Mouse (Mus musculus) embryonic facial prominence, embryonic 12.5 days (tissue): ENCODE measurements around the gene Serinc3. TPM values are rescaled to one million over a fixed set of nuclear protein-coding genes. Genes with fewer than 3 reads are reported as not detected.
"Not testable (repeated sequence)": the region's sequence is repeated elsewhere in the genome, so short reads cannot be mapped to it uniquely, and the experiment has no call there.

Experiments
- ATAC-seq: fragments of 200-750 bp; cut with Nextera tagmentation; 2 replicates; pipeline ENCODE4 v1.8.0; 2017; ENCODE audit not compliant: insufficient number of reproducible peaks, insufficient read depth, low FRiP score, low TSS enrichment
- H3K27ac ChIP-seq: fragments of 300-500 bp; sonication (generic); 2 replicates; pipeline ENCODE4 v1.5.1; 2016; ENCODE audit warnings: mild to moderate bottlenecking
- H3K27me3 ChIP-seq: fragments of 300-500 bp; sonication (generic); 2 replicates; pipeline ENCODE4 v1.6.1; 2016; ENCODE audit warnings: mild to moderate bottlenecking, moderate library complexity
- H3K36me3 ChIP-seq: fragments of 300-500 bp; sonication (generic); 2 replicates; pipeline ENCODE4 v1.6.1; 2016; ENCODE audit warnings: mild to moderate bottlenecking
- H3K4me1 ChIP-seq: fragments of 300-500 bp; sonication (generic); 2 replicates; pipeline ENCODE4 v1.6.1; 2016
- H3K4me2 ChIP-seq: fragments of 300-500 bp; sonication (generic); replicated peaks from 2 replicates; pipeline ENCODE4 v1.6.1; 2016; ENCODE audit warnings: mild to moderate bottlenecking, moderate library complexity
- H3K4me3 ChIP-seq: fragments of 300-500 bp; sonication (generic); 2 replicates; pipeline ENCODE4 v1.5.1; 2016; ENCODE audit warnings: mild to moderate bottlenecking
- H3K9ac ChIP-seq: fragments of 300-500 bp; sonication (generic); 2 replicates; pipeline ENCODE4 v1.6.1; 2016; ENCODE audit warnings: mild to moderate bottlenecking, moderate library complexity
- H3K9me3 ChIP-seq: fragments of 300-500 bp; sonication (generic); 2 replicates; pipeline ENCODE4 v1.6.1; 2016; ENCODE audit warnings: mild to moderate bottlenecking, moderate library complexity
- WGBS: fragments of 180-500 bp; shearing (Covaris S2); methylation state at CpG from one replicate; pipeline ENCODE4 v1.1.7; 2016; 5-methylcytosine and 5-hydroxymethylcytosine counted together
- polyA plus RNA-seq: library from polyadenylated mRNA; unstranded; fragments of >200 nt; fragmentation: Nextera tagmentation; extraction: Ambion mirVana; gene quantifications from 2 replicates; pipeline ENCODE4 v1.2.1, GENCODE M21; 2016

The Serinc3 gene
- polyA plus RNA-seq, 1 experiment from 2014 or later: 27.0 TPM

DNA sequence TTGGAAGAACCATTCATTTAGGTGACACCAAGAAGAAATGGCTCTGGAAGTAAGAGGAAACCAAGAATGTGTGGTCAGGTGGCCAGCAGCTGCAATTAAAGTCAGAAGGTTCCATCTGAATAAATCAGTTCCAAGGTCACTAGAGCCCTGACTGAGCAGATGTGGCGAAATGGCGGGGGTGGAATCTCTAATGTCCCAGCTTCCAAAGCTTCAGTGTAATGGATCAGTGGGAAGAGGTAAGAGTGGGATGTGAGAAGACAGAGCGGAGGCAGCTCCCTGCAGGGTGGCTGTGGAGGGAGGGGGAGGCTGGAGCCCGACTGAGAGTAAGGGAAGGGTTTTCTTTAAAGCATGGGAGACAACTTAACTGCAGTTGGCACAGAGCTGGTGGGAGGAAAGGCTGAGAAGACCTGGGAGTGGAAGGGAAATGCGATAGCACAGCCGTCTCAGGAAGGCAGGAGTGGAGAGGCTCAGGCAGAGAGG is 16.5 kb upstream of the Serinc3 start:
- 45% methylated on average over 6 of the region's 6 CpGs for WGBS
- no peak overlapping the region for H3K4me2 ChIP-seq
- H3K9me3 ChIP-seq: no peaks in the 10 kb centered on the region
- H3K9ac ChIP-seq: no peak overlapping the region
- H3K4me1 ChIP-seq: peaks cover 23% of the 10 kb centered on the region
- no peak for ATAC-seq
- H3K27me3 ChIP-seq: no peaks in the 10 kb centered on the region
- H3K27ac ChIP-seq: no peak overlapping the region
- H3K36me3 ChIP-seq: no peaks in the 10 kb centered on the region
- no peak overlapping the region for H3K4me3 ChIP-seq

DNA sequence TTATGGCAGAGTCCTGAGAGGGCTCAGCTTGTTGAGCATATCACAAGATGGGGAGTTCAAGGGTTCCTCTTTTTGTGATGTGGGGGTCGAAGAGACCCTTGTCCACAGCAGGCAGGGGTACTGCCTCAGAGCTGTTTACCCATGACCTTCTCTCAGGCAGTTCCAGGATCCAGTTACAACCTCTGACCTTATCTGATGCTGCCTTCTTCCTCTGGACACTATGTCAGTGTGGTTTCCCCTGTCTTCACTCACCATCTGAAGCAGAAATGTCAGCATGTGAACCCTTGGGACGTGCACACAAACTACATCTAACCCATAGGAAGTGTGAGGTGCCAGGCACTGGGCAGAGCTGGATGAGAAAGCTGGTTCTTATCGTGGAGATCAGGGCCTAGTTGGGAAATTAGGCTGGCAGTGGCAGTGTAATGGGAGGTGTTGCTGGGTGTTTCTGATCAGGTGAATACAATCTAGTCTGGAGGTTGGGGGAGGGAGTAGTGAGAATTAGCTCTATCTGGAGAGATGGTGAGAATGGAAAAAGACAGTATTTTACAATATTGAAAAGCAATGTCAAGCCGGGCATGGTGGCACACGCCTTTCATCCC is 15.3 kb upstream of the Serinc3 start:
- Histone ChIP-seq H3K4me2 (no peak overlapping the region), H3K4me1 (peaks cover 23% of the 10 kb centered on the region), H3K9ac (no peak overlapping the region), H3K4me3 (no peak overlapping the region), H3K27me3 (no peaks in the 10 kb centered on the region), H3K36me3 (no peaks in the 10 kb centered on the region), H3K9me3 (no peaks in the 10 kb centered on the region), H3K27ac (no peak overlapping the region)
- ATAC-seq: no peak
- WGBS: 69% methylated on average over 5 of the region's 5 CpGs

DNA sequence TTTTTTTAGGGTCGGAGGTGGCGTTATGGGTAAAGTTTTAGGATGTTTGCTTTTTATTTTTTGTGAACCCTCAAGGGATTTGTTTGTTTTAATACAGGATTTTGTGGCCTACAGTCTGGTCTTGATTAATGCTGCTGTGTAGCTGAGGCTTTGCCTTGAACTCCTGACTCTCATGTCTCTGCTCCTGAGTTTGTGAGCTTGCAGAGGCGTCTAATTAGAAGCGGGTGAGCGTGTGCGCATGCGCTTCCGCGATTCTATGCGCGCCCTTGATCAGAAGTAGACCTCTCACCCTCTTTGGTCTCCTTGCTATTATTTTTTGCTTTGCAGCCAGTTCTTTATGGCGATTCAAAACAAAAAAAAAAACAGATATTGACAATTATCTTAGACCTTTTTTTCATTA is 14.5 kb upstream of the Serinc3 start:
- Histone ChIP-seq H3K9me3 (no peaks in the 10 kb centered on the region), H3K4me2 (peak overlapping the region; percentile 50), H3K36me3 (no peaks in the 10 kb centered on the region), H3K9ac (no peak overlapping the region; the same call in 1 of the 2 replicates), H3K4me1 (peaks cover 23% of the 10 kb centered on the region), H3K27me3 (no peaks in the 10 kb centered on the region), H3K27ac (peak overlapping the region; percentile 71), H3K4me3 (peak overlapping the region; percentile 82)
- WGBS: 61% methylated on average over 12 of the region's 12 CpGs
- no peak for ATAC-seq

DNA sequence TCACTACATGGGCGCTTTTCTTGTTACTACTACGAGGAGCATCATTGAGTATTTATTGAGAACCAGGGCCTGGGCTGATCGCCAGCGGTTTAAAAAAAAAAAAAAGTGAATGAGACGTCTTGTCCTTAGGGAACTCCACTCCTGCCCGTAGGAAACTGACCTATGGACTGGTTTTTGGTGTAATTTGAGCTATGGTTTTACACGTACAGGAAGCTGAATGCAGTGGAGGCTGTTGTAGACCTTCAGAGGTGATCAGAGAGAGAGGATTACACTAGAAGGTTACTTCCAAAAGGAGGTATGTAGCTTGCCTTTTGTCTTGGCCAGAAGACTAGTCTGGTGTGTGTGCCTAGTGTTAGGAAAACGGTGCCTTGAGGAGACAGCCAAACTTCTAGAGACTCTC is 14.0 kb upstream of the Serinc3 start:
- Histone ChIP-seq H3K9me3 (no peaks in the 10 kb centered on the region), H3K4me1 (peaks cover 23% of the 10 kb centered on the region), H3K4me2 (peak overlapping the region; percentile 50), H3K27me3 (no peaks in the 10 kb centered on the region), H3K27ac (peak overlapping the region; percentile 71), H3K4me3 (peak overlapping the region; percentile 82), H3K9ac (peak overlapping the region; percentile 42), H3K36me3 (no peaks in the 10 kb centered on the region)
- 1% methylated on average over 8 of the region's 8 CpGs for WGBS
- no peak for ATAC-seq

DNA sequence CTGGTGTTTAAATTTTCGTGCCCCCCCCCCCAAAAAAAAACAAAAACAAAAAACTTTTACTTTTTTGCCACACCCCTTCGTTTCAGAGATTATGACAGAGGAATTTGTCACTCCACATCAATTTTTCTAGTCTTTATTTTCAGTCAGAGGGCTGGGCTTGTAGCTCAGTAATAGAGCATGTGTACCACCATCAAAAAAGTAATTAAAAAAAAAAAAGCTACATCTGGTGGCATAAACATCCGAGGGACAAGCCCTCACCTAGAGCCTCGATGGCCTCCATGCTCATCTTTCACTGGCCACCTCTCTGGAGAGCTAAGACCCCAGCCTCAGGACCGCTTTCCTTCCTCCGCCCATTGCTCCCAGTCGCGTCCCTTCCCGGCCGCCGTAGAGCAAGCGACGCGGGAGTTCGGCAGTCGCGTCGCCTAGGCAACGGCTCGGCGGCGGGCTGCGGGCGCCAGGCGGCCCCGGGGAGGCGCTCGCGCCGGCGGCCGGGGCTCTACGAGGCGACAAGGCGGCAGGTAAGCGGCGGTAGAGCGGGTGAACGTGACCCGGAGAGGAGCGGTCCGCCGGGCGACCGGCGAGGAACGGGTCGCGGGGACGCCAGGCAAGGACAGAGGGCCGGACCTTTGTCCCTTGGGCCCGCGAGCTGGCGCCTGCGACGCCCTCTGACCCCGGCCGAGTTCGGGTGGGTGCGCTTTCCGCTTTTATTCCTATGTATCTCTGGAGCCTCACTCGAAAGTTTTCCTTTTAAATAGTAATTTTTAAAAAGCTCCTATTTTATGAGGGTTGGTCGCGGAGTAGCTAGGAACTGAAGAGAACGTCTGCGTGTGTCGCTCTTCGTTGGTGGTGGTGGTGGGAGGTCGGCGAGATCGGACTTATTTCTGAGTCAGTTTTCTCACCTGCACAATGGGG is 13.3 kb upstream of the Serinc3 start, which contains the start of gene Pkig:
Pkig (plus strand) TSS at position 412 of the 912 bp plus-strand sequence.
- peak within 1 kb of the TSS; percentile 82 for H3K4me3 ChIP-seq
- H3K9ac ChIP-seq: peak within 1 kb of the TSS; percentile 76
- peak within 1 kb of the TSS; percentile 75 for H3K27ac ChIP-seq
- no peaks in the 10 kb centered on the region for H3K36me3 ChIP-seq
- ATAC-seq: peak; percentile 84; the same call in 1 of the 2 replicates
- H3K4me2 ChIP-seq: peak within 1 kb of the TSS; percentile 50
- under 1% methylated on average over 71 of the region's 71 CpGs for WGBS
- peaks cover 23% of the 10 kb centered on the region for H3K4me1 ChIP-seq
- H3K27me3 ChIP-seq: no peaks in the 10 kb centered on the region
- H3K9me3 ChIP-seq: no peaks in the 10 kb centered on the region

DNA sequence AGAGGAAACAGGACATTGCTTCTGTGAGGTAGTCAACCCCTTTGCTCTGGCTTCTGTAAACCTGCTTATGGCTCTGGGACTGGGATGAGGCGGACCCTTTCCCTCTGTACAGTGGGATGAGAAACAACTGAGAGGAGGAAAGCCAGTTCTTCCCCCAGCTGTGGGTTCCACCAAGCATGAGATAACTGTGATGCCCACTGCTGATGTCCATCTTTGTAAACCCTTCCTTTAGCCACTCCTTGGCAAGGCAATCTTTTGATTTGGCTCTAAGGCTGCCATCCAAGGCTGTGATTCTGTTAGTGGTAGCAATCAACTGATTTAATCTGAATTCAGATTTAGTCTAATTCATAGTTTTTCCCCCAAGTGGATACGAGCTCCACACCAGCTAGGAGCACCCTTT is 12.6 kb upstream of the Serinc3 start:
- no peaks in the 10 kb centered on the region for H3K27me3 ChIP-seq
- H3K27ac ChIP-seq: no peak overlapping the region
- 84% methylated on average over 2 of the region's 2 CpGs for WGBS
- H3K4me1 ChIP-seq: peaks cover 23% of the 10 kb centered on the region
- H3K9me3 ChIP-seq: no peaks in the 10 kb centered on the region
- H3K4me2 ChIP-seq: no peak overlapping the region
- H3K9ac ChIP-seq: no peak overlapping the region
- H3K4me3 ChIP-seq: no peak overlapping the region
- no peak for ATAC-seq
- H3K36me3 ChIP-seq: no peaks in the 10 kb centered on the region

DNA sequence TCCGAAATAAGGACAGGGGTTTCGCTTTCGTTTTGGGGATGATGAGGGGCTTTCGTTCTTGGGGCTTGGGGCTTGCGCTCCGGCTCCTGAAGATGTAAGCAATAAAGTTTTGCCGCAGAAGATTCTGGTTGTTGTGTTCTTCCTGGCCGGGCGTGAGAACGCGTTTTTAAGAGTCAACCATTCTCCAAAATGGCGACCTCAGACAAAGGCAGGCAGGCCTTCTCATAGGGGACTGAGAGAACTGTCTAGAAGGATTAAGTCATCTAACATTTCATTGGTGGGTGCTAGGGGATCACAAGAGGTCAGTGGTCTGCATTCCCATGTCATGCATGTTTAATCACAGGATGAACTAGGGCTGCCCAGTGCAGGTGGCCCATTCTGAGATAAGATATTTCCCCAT is 10.8 kb upstream of the Serinc3 start:
- not testable (repeated sequence) for H3K27me3 ChIP-seq, H3K9ac ChIP-seq, H3K4me2 ChIP-seq, H3K9me3 ChIP-seq, H3K4me1 ChIP-seq, H3K4me3 ChIP-seq, ATAC-seq, H3K36me3 ChIP-seq, H3K27ac ChIP-seq
- 95% methylated on average over 9 of the region's 12 CpGs for WGBS

DNA sequence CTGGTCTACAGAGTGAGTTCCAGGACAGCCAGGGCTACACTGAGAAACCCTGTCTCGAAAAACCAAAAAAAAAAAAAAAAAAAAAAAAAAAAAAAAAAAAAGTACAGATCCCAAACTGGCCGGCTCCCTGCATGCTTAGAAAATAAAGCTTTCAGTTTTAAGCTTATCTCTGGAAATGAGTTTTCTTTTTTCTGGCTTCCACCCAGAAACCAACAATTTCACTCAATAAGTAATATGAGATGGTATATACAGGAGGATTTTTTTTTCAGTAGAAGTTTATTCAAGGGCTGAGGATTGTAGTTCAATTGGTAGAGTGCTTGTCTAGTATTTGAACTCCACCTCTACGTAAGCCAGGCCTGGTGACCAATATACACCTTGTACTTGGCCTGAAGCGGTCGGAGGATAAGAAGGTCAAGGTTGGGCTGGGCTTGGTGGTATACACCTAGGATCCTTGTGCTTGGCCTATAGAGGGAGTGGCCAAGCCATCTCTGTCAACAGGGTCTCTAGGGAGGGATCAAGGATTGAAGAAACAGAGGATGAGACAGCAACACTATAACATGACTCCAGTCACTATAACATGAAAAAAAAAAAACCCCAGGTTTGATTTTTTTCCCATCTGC is 1.6 kb upstream of the Serinc3 start:
- no peak for ATAC-seq
- 79% methylated on average over 5 of the region's 5 CpGs for WGBS
- H3K27ac ChIP-seq: no peak overlapping the region
- H3K27me3 ChIP-seq: no peaks in the 10 kb centered on the region
- peaks cover 14% of the 10 kb centered on the region; the same call in 1 of the 2 replicates for H3K4me1 ChIP-seq
- no peak overlapping the region for H3K4me3 ChIP-seq
- no peak overlapping the region for H3K9ac ChIP-seq
- H3K9me3 ChIP-seq: no peaks in the 10 kb centered on the region
- no peaks in the 10 kb centered on the region for H3K36me3 ChIP-seq
- H3K4me2 ChIP-seq: no peak overlapping the region

DNA sequence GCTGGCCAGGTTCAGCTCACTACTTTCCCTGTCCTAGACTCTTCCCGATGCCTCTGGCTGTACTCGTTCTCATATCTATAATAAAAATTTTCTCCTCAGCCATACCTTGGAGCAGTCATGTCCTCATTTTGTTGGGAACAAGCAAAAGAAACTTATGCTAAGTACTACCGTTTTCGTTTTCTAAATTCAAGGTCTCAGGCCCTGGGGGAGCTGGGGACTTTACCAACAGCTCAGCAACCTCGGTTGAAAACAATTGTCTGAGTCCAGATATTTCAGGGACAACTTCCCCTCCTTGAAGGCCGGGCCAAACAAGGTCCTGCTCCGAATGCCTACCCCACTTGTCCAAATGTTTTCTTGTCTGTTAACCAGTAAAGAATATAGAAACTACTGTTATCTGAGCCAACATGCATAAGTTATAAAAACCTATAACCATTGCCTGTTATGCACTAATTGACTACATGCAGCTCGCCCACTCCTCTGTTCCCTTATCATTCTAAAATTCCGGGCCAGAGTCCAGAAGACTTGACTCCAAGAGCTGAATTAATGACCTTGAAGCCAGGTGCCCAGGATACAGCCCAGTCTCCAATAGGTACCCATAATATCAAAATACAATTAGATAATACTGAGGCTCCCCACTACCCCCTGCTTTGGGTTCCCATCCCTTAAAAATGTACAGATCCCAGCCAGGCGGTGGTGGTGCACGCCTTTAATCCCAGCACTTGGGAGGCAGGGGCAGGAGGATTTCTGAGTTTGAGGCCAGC is 949 bp upstream of the Serinc3 start:
- WGBS: 77% methylated on average over 11 of the region's 11 CpGs
- Histone ChIP-seq H3K27ac (no peak overlapping the region), H3K36me3 (no peaks in the 10 kb centered on the region), H3K4me2 (no peak overlapping the region), H3K4me1 (peaks cover 14% of the 10 kb centered on the region; the same call in 1 of the 2 replicates), H3K4me3 (no peak overlapping the region), H3K27me3 (no peaks in the 10 kb centered on the region), H3K9me3 (no peaks in the 10 kb centered on the region), H3K9ac (no peak overlapping the region)
- ATAC-seq: 0 out of 2 replicates have a peak, but pooled peaks have one; percentile 4

DNA sequence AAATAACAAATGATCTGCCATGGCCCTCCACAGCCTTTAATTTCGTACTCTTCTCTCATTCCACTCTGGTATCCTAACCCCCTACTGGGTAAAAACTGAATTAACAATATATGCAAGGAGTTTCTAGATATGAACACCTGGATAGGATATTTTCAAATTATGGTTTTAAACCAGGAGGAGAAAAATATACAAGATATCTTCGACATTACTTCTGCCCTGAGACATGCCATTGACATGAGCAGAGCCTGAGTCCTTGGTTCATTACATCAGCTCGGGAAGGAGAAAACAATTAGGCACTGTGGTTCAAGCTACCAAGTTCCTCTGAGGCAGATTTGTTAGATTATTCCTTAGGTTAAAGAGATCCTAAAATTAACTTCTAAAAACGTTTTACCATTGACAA is 884 bp downstream of the Serinc3 start:
- no peaks in the 10 kb centered on the region for H3K9me3 ChIP-seq
- peak overlapping the region; percentile 99 for H3K27ac ChIP-seq
- H3K4me3 ChIP-seq: peak overlapping the region; percentile 92
- ATAC-seq: no peak
- 9% methylated on average over 4 of the region's 4 CpGs for WGBS
- H3K27me3 ChIP-seq: no peaks in the 10 kb centered on the region
- peak overlapping the region; percentile 87 for H3K9ac ChIP-seq
- peak overlapping the region; percentile 61 for H3K4me2 ChIP-seq
- H3K36me3 ChIP-seq: no peaks in the 10 kb centered on the region
- H3K4me1 ChIP-seq: peaks cover 14% of the 10 kb centered on the region; the same call in 1 of the 2 replicates

DNA sequence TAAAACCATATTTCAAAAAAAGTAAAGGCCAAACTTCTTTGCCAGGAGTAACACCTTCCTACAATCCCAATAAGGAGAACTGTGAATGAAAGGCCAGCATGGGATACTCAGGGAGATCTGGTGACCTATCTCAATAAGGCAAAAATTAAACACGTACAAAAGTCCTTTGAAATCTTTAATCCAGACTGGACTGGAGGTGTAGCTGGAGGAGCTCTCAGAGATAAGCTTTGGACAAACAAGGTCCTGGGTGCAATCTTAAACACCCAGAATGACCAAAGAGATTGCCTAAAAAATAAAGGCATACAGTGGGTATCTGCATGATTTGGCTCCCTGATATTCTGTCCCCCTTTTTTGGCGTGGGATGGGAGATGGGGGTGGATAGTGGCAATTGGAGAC is 1.4 kb downstream of the Serinc3 start:
- Histone ChIP-seq H3K27me3 (no peaks in the 10 kb centered on the region), H3K27ac (no peak overlapping the region), H3K4me2 (peak overlapping the region; percentile 61), H3K9ac (peak overlapping the region; percentile 87; the same call in 1 of the 2 replicates), H3K4me1 (peaks cover 14% of the 10 kb centered on the region; the same call in 1 of the 2 replicates), H3K4me3 (peak overlapping the region; percentile 92), H3K36me3 (no peaks in the 10 kb centered on the region), H3K9me3 (no peaks in the 10 kb centered on the region)
- WGBS: 80% methylated on average over 2 of the region's 2 CpGs
- ATAC-seq: no peak
